Mouse (Mus musculus) bone marrow, adult 2 months (tissue): ENCODE measurements around the gene Vps33a. TPM values are rescaled to one million over a fixed set of nuclear protein-coding genes. Genes with fewer than 3 reads are reported as not detected.

ENCODE experiments used
- H3K27ac ChIP-seq: fragments of 200-500 bp; 2 replicates; pipeline ENCODE4 v1.5.1; 2012; ENCODE audit warnings: low read depth, mild to moderate bottlenecking, control low read depth, inconsistent platforms, low read length; ENCODE audit not compliant: control insufficient read depth, poor library complexity, insufficient read depth
- H3K4me1 ChIP-seq: fragments of 200-500 bp; 2 replicates; pipeline ENCODE4 v1.6.1; 2011; ENCODE audit warnings: low read length; ENCODE audit not compliant: control insufficient read depth, insufficient read depth
- H3K4me3 ChIP-seq: fragments of 200-500 bp; replicated peaks from 2 replicates; pipeline ENCODE3; 2011; ENCODE audit warnings: mild to moderate bottlenecking, low read depth, low read length, control low read depth; ENCODE audit not compliant: control insufficient read depth
- CTCF ChIP-seq: fragments of 200-500 bp; IDR thresholded peaks from 2 replicates; pipeline ENCODE4 v1.5.1; 2011; ENCODE audit warnings: low read length, control low read depth; ENCODE audit not compliant: control insufficient read depth, insufficient read depth
- POLR2A ChIP-seq: fragments of 200-500 bp; IDR thresholded peaks from 2 replicates; pipeline ENCODE4 v1.6.1; 2011; ENCODE audit warnings: low read depth, mild to moderate bottlenecking, control low read depth, low read length, borderline replicate concordance; ENCODE audit not compliant: control insufficient read depth
- WGBS: fragments of 180-500 bp; shearing (Covaris S2); methylation state at CpG from one replicate; pipeline ENCODE4 v1.1.7; 2018; 5-methylcytosine and 5-hydroxymethylcytosine counted together
- polyA plus RNA-seq: library from polyadenylated mRNA; stranded (reverse); fragments of >200 nt; gene quantifications from 2 replicates; pipeline ENCODE4 v1.2.4, GENCODE M21; 2011; ENCODE audit warnings: low replicate concordance; ENCODE audit not compliant: missing spikeins, insufficient read depth, insufficient read length

The Vps33a gene
- polyA plus RNA-seq, 1 experiment: 29.0 TPM

GRCm38 (mm10) chr5:123533801-123534200 lies 39.0 kb downstream of the Vps33a start:
- no peaks in the 10 kb centered on the region for H3K4me1 ChIP-seq
- WGBS: 94% methylated on average over 10 of the region's 10 CpGs

GRCm38 (mm10) chr5:123530056-123530455 lies 42.8 kb downstream of the Vps33a start:
- Histone ChIP-seq H3K4me3 (no peak overlapping the region), H3K27ac (no peak overlapping the region), H3K4me1 (no peaks in the 10 kb centered on the region)
- TF ChIP-seq CTCF (no peak), POLR2A (no peak)
- WGBS: 90% methylated on average over 8 of the region's 8 CpGs

More at GRCm38 (mm10) chr5:123533801-123534200, 39.0 kb downstream of the Vps33a start:
- no peak overlapping the region for H3K27ac ChIP-seq
- no peak overlapping the region for H3K4me3 ChIP-seq
- TF ChIP-seq POLR2A (no peak), CTCF (no peak)

- no peak for TF ChIP-seq POLR2A
- TF ChIP-seq CTCF: no peak
- Histone ChIP-seq H3K4me3 (no peak overlapping the region), H3K4me1 (peaks cover 2% of the 10 kb centered on the region), H3K27ac (no peak overlapping the region)
- WGBS: 83% methylated on average over 7 of the region's 7 CpGs
Observed at GRCm38 (mm10) chr5:123528641-123529040, 44.2 kb downstream of the Vps33a start.

- 89% methylated on average over 9 of the region's 9 CpGs for WGBS
- no peak for TF ChIP-seq CTCF
- no peak for TF ChIP-seq POLR2A
- H3K4me3 ChIP-seq: no peak overlapping the region
- peaks cover 2% of the 10 kb centered on the region for H3K4me1 ChIP-seq
- H3K27ac ChIP-seq: no peak overlapping the region
Observed at GRCm38 (mm10) chr5:123525916-123526495, 46.8 kb downstream of the Vps33a start.

- peaks cover 2% of the 10 kb centered on the region for H3K4me1 ChIP-seq
- peak within 1 kb of the TSS; percentile 95 for H3K4me3 ChIP-seq
- TF ChIP-seq POLR2A: no peak
- TF ChIP-seq CTCF: no peak
- WGBS: 81% methylated on average over 7 of the region's 7 CpGs
- H3K27ac ChIP-seq: no peak within 1 kb of the TSS; the same call in 1 of the 2 replicates
Observed at GRCm38 (mm10) chr5:123525281-123525680, 47.6 kb downstream of the Vps33a start, which contains the start of gene Gm49027. Gm49027 (minus strand) TSS chr5:123525488.

- Histone ChIP-seq H3K27ac (peak overlapping the region; percentile 75), H3K4me1 (peaks cover 2% of the 10 kb centered on the region), H3K4me3 (peak overlapping the region; percentile 95)
- TF ChIP-seq CTCF: peak; percentile 5; the same call in 1 of the 2 replicates
- no peak for TF ChIP-seq POLR2A
- under 1% methylated on average over 25 of the region's 27 CpGs for WGBS
Observed at GRCm38 (mm10) chr5:123524393-123524750, 48.5 kb downstream of the Vps33a start.

GRCm38 (mm10) chr5:123523692-123524392 lies 49.0 kb downstream of the Vps33a start, which contains the start of gene Diablo:
Diablo (minus strand) TSS chr5:123524176.
- under 1% methylated on average over 82 of the region's 82 CpGs for WGBS
- peak; percentile 91; the same call in 1 of the 2 replicates for TF ChIP-seq POLR2A
- no peak for TF ChIP-seq CTCF
- peaks cover 2% of the 10 kb centered on the region for H3K4me1 ChIP-seq
- peak within 1 kb of the TSS; percentile 75 for H3K27ac ChIP-seq
- peak within 1 kb of the TSS; percentile 95 for H3K4me3 ChIP-seq

- no peak for TF ChIP-seq POLR2A
- TF ChIP-seq CTCF: no peak
- no peak overlapping the region for H3K4me3 ChIP-seq
- no peak overlapping the region for H3K27ac ChIP-seq
- 72% methylated on average over 1 of the region's 1 CpGs for WGBS
- H3K4me1 ChIP-seq: peaks cover 2% of the 10 kb centered on the region
Observed at GRCm38 (mm10) chr5:123522166-123522565, 50.7 kb downstream of the Vps33a start.

- H3K27ac ChIP-seq: no peak overlapping the region
- TF ChIP-seq POLR2A: no peak
- H3K4me1 ChIP-seq: peaks cover 2% of the 10 kb centered on the region
- no peak overlapping the region for H3K4me3 ChIP-seq
- 86% methylated on average over 1 of the region's 1 CpGs for WGBS
Observed at GRCm38 (mm10) chr5:123521621-123522020, 51.2 kb downstream of the Vps33a start.
